Mouse (Mus musculus) CD4-positive, CD25-positive, alpha-beta regulatory T cell (primary cell): Measurements from ENCODE around the gene Dusp11. TPM values are rescaled to one million over a fixed set of nuclear protein-coding genes. Genes with fewer than 3 reads are reported as not detected.

ENCODE experiments used
- polyA plus RNA-seq: library from polyadenylated mRNA; unstranded; fragments of 100-300 nt; shearing (Covaris generic); gene quantifications from one replicate; pipeline ENCODE4 v1.2.1, GENCODE M21; 2017

Dusp11 gene
- polyA plus RNA-seq = 173 TPM

DNA sequence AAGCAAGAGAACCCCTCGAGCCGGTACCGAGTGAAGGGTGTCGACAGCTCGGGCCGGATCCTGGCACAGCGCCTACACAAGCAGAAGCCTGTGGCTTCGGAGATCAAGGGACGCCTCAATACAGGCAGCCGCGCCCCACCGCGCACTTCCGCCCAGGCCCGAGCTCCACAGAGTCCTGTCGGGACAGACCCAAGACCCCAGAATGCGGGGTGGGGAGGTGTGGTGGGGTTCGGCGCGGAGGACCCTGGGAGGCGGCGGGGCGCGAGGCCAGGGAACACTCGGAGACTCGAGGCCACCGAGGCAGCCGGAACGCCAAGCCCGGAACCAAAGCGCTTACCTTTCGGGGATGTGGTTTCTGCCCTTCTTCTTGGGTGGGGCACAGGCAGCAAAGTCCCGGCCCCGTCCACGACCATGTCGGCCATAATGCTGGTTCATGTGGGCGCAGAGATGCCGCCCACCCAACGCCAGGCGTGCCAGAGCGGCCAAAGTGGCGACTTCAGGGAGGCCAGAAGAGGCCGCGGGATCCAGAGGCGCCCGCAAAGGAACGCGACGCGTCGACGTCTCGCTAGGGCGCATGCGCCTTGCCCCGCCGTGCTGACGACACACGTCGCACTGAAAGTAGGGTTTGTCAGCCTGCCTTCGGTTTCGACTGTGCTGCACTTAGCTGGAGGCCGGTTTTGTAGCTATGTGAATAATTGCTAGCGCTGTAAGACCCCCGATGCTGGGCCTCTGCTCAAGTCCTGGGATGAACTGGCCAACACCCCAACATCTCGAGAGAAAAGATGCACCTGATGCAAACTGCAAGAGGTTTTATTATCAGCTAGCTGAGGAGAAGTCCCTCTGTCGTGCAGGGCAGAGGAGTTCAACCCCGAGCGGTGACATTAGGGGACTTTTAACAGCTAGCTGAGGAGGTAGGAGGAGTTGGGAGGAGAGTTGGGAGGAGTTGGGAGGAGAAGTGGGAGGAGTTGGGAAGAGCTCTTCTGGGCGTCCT is at the start of gene Dusp11:
TSS of gene Dusp11 (minus strand) at position 567 of the 991 bp plus-strand sequence.

DNA sequence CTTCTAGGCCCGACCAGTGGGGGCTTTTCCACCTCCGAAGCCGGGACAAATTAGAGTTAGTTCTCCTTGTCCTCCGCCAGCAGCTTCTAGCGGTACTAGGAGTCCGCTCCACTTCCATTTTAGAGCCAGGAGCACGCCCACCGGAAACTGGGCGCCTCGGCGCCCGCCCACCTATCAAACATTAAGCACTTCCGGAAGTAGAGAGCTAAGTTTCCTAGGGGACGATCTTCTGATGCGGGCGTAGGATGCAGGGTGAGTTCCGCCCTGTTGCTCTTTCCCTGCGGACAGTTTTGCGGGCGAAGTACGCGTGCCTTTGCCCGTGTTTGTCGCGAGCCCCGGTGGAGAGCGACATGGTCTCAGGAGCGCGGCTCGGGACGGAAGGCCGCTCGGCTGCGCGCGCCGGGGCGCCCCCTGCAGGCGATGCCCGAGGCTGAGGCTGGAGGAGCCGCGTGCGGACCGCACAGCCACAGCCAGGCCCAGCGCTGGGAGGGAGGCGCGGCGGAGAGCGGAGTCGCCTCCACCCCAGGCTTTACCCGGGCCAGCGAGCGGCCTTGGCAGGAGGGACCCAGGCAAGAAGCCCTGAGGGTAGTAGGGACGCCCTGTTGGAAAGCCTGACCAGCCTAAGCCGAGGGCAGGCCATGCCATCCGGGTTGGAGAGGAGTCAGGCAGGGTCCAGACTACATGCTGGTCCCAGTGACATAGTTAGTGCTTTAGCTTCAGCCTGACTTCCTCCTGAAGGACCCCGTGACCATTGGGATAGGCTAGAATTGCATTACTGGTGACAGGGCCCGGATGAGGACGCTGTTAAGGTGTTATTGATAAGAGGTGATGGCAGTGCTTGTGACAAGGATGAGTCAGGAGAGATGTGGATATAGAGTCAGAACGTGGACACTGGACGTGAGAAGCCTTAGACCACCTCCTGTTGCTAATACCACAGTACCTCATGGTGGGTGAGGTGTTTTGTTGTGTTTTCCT is 45.6 kb downstream of the Dusp11 start, which contains the start of gene Nat8f1:
TSS of gene Nat8f1 (minus strand) at position 149 of the 975 bp plus-strand sequence.

DNA sequence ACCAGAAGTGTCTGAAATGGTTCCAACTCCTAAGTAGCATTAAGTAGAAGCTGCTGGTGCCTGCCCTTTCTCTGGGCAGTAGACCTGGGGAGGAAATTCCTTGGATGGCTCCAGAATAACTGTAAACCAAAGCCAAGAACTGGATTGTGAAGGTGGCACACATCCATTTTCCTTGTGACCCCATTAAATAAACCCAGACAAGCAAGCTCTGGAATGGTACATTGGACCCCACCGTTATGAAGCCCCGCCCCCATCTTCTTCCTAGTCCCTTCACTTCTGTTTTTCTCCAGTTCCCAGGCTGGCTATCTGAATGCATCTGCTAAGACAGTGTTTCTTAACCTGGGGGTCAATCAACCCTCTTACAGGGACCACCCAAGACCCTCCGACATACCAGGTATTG is 49.9 kb downstream of the Dusp11 start, which contains the start of gene Tprkb:
TSS of gene Tprkb (plus strand) at position 279 of the 400 bp plus-strand sequence.

DNA sequence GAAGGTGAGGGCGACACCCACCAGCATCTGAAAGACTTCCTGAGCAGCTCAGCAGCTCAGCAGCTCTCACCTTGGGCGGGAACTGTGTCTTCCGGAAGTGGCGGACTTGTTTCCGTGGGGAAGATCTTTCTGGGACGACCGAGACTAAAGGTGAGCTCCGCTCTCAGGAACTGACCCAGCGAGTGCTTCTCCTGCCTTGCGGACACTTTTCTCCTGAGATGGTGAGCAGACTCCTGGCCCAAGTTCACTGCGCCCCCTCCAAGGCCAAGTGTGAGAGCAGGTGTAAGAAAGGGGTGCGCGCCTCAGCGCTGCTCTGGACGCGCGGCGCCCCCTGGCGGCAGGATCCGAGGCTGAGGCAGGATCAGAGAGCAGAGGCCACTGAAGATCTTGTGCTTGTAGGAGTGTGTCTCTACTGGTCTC is 56.8 kb downstream of the Dusp11 start, which contains the start of gene Nat8f4:
TSS of gene Nat8f4 (minus strand) at position 243 of the 420 bp plus-strand sequence.

Other genes with a start within 250 kb of the Dusp11 start
- gene Nat8f7, start 248.5 kb downstream of the Dusp11 start, polyA plus RNA-seq = not detected
- not detected for gene Nat8f3, start 195.9 kb downstream of the Dusp11 start, polyA plus RNA-seq
- not detected for gene Nat8f6, start 140.7 kb downstream of the Dusp11 start, polyA plus RNA-seq
- gene Nat8f5, start 140.7 kb downstream of the Dusp11 start, polyA plus RNA-seq = not detected
- not detected for gene Nat8, start 129.6 kb downstream of the Dusp11 start, polyA plus RNA-seq
- gene Nat8f2, start 92.5 kb downstream of the Dusp11 start, polyA plus RNA-seq = 0.06 TPM
- 8.6 TPM for gene Nat8f4, start 56.8 kb downstream of the Dusp11 start, polyA plus RNA-seq
- gene Tprkb, start 49.8 kb downstream of the Dusp11 start, polyA plus RNA-seq = 46.2 TPM
- 10.6 TPM for gene Nat8f1, start 46.0 kb downstream of the Dusp11 start, polyA plus RNA-seq
- not detected for gene Figla, start 54.5 kb upstream of the Dusp11 start, polyA plus RNA-seq
- gene Add2, start 67.0 kb upstream of the Dusp11 start, polyA plus RNA-seq = not detected
- not detected for gene Tgfa, start 233.6 kb upstream of the Dusp11 start, polyA plus RNA-seq